Mouse (Mus musculus): ENCODE data around the gene Eif4h.
"Not testable (repeated sequence)": the region's sequence is repeated elsewhere in the genome, so short reads cannot be mapped to it uniquely, and the experiment has no call there.

Eif4h gene

GRCm38 (mm10) chr5:134648976-134649375 lies 9.7 kb upstream of the Eif4h start:
- DNase-seq (ENCODE audit: inconsistent ontology term), result not testable (repeated sequence)

GRCm38 (mm10) chr5:134647394-134647793 lies 8.1 kb upstream of the Eif4h start:
- no peak for DNase-seq (ENCODE audit: inconsistent ontology term)

GRCm38 (mm10) chr5:134646461-134646860 lies 7.2 kb upstream of the Eif4h start:
- DNase-seq (ENCODE audit: inconsistent ontology term), result no peak

GRCm38 (mm10) chr5:134644643-134645118 lies 5.4 kb upstream of the Eif4h start:
- DNase-seq (ENCODE audit: inconsistent ontology term), result no peak

- DNase-seq (ENCODE audit: inconsistent ontology term), result no peak
Observed at GRCm38 (mm10) chr5:134644121-134644520, 4.8 kb upstream of the Eif4h start.

GRCm38 (mm10) chr5:134640371-134640770 lies 1.1 kb upstream of the Eif4h start:
- DNase-seq (ENCODE audit: inconsistent ontology term), result no peak

GRCm38 (mm10) chr5:134638461-134639268 lies 625 bp downstream of the Eif4h start:
- no peak for DNase-seq (ENCODE audit: inconsistent ontology term)

- no peak for DNase-seq (ENCODE audit: inconsistent ontology term)
Observed at GRCm38 (mm10) chr5:134637820-134638367, 1.4 kb downstream of the Eif4h start.

GRCm38 (mm10) chr5:134632841-134633240 lies 6.4 kb downstream of the Eif4h start:
- DNase-seq (ENCODE audit: inconsistent ontology term), result peak; percentile 25

GRCm38 (mm10) chr5:134630835-134631234 lies 8.5 kb downstream of the Eif4h start:
- no peak for DNase-seq (ENCODE audit: inconsistent ontology term)

- DNase-seq (ENCODE audit: inconsistent ontology term), result no peak
Observed at GRCm38 (mm10) chr5:134629508-134629907, 9.8 kb downstream of the Eif4h start.

- DNase-seq (ENCODE audit: inconsistent ontology term), result no peak
Observed at GRCm38 (mm10) chr5:134622069-134622468, 17.2 kb downstream of the Eif4h start.

GRCm38 (mm10) chr5:134621099-134621640 lies 18.1 kb downstream of the Eif4h start:
- DNase-seq (ENCODE audit: inconsistent ontology term), result no peak

GRCm38 (mm10) chr5:134620457-134620856 lies 18.8 kb downstream of the Eif4h start:
- no peak for DNase-seq (ENCODE audit: inconsistent ontology term)

- DNase-seq (ENCODE audit: inconsistent ontology term), result no peak
Observed at GRCm38 (mm10) chr5:134617071-134617470, 22.2 kb downstream of the Eif4h start.

GRCm38 (mm10) chr5:134615780-134616179 lies 23.5 kb downstream of the Eif4h start:
- DNase-seq (ENCODE audit: inconsistent ontology term), result no peak

GRCm38 (mm10) chr5:134615380-134615779 lies 23.9 kb downstream of the Eif4h start:
- DNase-seq (ENCODE audit: inconsistent ontology term), result no peak

GRCm38 (mm10) chr5:134614802-134615201 lies 24.5 kb downstream of the Eif4h start, which contains the start of gene Lat2:
TSS of gene Lat2 (minus strand) at chr5:134615025.
- no peak for DNase-seq (ENCODE audit: inconsistent ontology term)

GRCm38 (mm10) chr5:134614296-134614695 lies 25.0 kb downstream of the Eif4h start:
- no peak for DNase-seq (ENCODE audit: inconsistent ontology term)

- DNase-seq (ENCODE audit: inconsistent ontology term), result no peak
Observed at GRCm38 (mm10) chr5:134613727-134614126, 25.6 kb downstream of the Eif4h start.

- DNase-seq (ENCODE audit: inconsistent ontology term), result no peak
Observed at GRCm38 (mm10) chr5:134611810-134612521, 27.3 kb downstream of the Eif4h start.

Data from Muller cell, postnatal 12 days (primary cell).